Mouse (Mus musculus) left cerebral cortex, postnatal 4 days (tissue): ENCODE results near the gene Ivl. TPM values are rescaled to one million over a fixed set of nuclear protein-coding genes. Genes with fewer than 3 reads are reported as not detected.

ENCODE experiments used
- DNase-seq: peaks from one replicate; pipeline ENCODE4 v3.0.0-alpha.2; 2022
- intact Hi-C: fragments of 180-260 bp; cut with DNase I; formaldehyde crosslinking; loops from one replicate; pipeline ENCODE4 v1.15.1; 2025
- total RNA-seq, 2 experiments: library from RNA; stranded (reverse); gene quantifications; 2 replicates each; pipeline ENCODE4 v1.2.3; 2021

Gene Ivl
- total RNA-seq: not detected

DNA sequence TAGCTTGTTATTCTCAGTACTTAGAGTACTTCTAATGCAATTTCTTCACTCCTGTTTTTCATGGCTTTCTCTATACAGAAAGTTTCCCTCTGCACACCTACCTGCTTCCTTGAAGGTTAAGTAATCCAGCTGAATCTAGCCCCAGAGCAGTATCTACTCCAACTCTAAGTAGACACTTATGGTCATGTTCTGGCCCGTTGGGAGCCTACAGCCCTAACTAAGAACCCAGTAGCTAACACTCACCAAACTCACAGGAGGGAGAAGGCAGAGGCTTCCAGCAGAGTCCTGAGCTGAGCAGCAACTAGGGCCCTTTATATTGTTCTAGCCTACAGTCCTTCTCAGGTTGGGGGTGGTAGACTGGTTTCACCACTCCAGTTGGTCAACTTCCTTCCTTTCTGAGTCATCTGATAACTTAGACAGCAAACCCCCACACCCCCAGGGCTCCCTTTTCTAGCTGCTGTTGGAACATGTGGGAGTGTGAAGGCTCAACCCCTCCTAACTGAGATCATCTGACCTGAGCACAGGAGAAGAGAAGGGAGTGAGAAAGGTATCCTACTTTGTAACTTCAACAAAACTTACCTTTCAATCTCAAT is at the start of gene Ivl:
Ivl (minus strand) TSS at position 287 of the 593 bp plus-strand sequence.
- intact Hi-C loops: no loop called here
- no peak for DNase-seq

GRCm38 (mm10) chr3:92621560-92621959 is 48.0 kb upstream of the Ivl start, which contains the start of gene Lce6a:
Lce6a (minus strand) TSS chr3:92621660.
- DNase-seq: no peak
- intact Hi-C loops: no loop called here

GRCm38 (mm10) chr3:92609804-92610203 is 36.3 kb upstream of the Ivl start:
- no peak for DNase-seq
- intact Hi-C loops: no loop called here

GRCm38 (mm10) chr3:92607392-92607791 is 33.9 kb upstream of the Ivl start, which contains the start of gene 2210017I01Rik:
2210017I01Rik (minus strand) TSS chr3:92607492.
- DNase-seq: no peak
- intact Hi-C loops: no loop called here

DNA sequence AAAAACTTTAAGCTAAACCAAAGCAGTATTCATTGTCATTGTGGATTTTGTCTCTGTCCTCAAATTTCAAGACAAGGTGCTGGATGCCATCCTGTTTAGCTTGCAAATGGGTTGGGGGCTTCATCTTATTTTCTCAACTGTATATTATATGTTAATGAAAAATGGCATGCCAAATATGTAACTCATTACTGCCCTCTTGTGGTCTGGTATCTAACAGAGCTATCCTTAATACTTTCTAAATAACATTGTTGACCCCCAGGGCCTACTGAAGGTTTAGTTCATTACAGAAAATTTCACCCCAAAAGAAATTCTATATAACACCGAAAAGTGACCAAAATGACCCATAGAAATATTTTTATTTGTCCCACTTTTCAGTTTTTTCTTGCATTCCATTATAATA is 28.6 kb upstream of the Ivl start:
- intact Hi-C loops: no loop called here
- no peak for DNase-seq

- intact Hi-C loops: no loop called here
- no peak for DNase-seq
These were observed 26.9 kb upstream of the Ivl start for GRCm38 (mm10) chr3:92600456-92600855.

GRCm38 (mm10) chr3:92599973-92600372 is 26.4 kb upstream of the Ivl start:
- intact Hi-C loops: no loop called here
- no peak for DNase-seq

DNA sequence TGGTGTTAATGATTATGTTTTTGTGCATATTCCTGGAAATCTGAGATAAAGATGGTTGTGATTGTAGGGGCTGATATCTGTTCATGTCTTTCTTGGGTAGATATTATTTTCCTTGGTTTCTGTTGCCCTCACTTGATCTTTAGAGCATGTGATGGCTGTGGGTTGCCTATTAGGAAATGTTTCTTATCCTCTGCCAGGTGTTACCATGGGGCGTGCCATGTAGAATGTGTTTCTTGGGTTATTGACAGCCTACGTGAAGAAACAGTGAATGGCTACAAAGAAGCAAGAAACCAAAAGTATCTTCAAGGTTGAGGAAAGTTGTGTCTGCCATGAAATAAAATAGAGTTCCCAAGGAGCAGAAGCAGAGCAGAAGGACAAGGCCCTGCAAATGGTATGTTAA is 24.9 kb upstream of the Ivl start:
- intact Hi-C loops: no loop called here

DNA sequence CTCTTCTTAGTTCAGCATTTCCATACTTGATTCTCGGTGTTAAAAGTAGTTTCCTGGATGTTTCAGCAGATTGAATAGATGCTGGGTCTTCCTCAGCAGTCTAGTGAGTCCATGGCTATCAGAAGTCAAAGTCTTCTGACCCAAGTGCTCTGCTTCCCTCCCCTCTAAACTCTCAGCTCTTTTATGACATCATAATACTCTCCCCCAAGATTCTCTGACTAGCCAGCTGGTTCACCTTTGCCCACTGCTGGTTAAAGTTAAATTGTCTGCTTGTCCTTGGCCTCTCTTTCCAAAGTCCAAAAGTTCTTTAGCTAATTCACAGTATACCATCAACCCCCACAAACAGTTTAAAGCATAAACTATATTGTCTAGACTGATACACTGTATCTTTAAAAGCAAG is 15.3 kb upstream of the Ivl start, which contains the start of gene Smcp:
Smcp (minus strand) TSS at position 140 of the 400 bp plus-strand sequence.
- DNase-seq: no peak
- intact Hi-C loops: no loop called here

More for the DNA sequence above, 24.9 kb upstream of the Ivl start:
- no peak for DNase-seq

- intact Hi-C loops: no loop called here
- DNase-seq: no peak
These were observed 13.7 kb upstream of the Ivl start for GRCm38 (mm10) chr3:92587190-92587589.

- no peak for DNase-seq
- intact Hi-C loops: no loop called here
These were observed 11.5 kb upstream of the Ivl start for GRCm38 (mm10) chr3:92585055-92585454.

GRCm38 (mm10) chr3:92583164-92583826 is 9.8 kb upstream of the Ivl start:
- DNase-seq: no peak

DNA sequence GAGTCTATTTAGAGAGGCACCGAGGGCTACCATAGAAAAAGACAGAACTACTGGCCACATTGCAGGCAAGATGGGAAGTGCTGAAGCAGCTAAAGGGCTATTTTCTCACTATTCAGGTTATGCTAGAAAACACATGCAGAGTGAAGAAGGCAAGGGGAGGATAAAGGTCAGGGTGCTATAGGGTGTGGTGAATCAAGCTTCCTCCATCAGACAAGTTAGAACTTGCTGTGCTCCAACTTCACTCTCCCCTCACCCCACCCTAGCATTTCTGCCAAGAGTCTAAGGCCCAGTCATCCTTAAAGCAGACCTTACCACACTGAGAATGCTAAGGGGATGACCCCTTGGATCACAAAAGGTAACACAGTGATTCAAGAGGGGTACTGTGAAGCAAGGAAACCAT is 6.0 kb upstream of the Ivl start:
- DNase-seq: no peak
- intact Hi-C loops: no loop called here

More at GRCm38 (mm10) chr3:92583164-92583826, 9.8 kb upstream of the Ivl start:
- intact Hi-C loops: no loop called here

- no peak for DNase-seq
- intact Hi-C loops: no loop called here
These were observed 5.3 kb upstream of the Ivl start for GRCm38 (mm10) chr3:92578652-92579413.

- intact Hi-C loops: no loop called here
- no peak for DNase-seq
These were observed 900 bp downstream of the Ivl start for GRCm38 (mm10) chr3:92572514-92573155.

DNA sequence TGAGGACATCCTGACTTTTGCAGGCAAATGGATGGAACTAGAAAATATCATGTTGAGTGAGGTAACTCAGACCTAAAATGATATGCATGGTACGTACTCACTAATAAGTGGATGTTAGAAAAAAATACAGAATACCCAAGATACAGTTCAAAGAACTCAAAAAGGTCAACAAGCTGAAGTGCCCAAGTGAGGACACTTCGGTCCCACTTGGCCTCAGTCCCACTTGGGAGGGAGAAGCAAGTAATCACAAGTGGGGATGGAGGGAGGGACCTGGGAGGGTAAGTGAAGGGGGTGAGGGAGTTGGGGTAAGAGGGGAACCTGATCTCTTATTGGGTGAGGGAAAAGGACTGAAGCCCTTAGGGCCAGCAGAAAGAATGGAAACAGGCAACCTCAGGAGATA is 4.8 kb downstream of the Ivl start:
- no peak for DNase-seq
- intact Hi-C loops: no loop called here

DNA sequence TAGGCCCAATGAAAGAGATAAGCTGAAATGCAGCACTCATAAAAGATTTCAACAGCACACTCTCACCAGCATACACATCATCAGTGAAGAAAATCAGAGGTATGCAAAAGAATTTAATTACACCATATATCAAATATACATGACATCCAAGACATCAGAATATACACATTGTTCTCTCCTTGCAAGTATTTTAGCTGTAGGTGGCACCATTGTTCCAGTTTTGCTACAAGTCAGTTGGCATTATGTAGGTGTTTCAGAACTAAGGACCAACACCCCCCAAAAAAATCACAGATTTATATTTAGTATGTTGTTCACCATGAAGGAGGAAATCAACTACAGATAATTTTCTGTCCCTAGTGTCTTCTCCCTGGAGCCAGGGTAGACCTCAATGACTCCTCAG is 8.1 kb downstream of the Ivl start:
- intact Hi-C loops: no loop called here
- no peak for DNase-seq

DNA sequence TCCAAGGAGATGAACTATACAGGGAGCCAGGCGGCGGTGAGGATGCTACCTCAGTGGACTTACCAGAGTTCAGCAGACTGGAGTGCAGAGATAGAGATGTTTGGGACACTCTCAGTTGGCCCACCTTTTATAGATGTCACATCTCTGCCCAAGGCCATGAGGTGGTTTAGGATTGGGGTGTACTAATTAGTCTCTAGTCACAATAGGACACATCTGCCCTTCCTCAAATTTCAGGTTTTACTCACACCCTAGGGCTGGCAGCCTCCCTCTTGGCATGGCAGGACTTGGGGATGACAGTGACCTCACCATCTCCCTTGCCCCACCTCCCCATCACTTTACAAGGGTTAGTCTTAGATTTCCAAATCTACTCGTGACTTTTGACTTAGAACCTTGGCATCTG is 39.1 kb downstream of the Ivl start, which contains the start of gene 2310046K23Rik:
2310046K23Rik (minus strand) TSS at position 101 of the 400 bp plus-strand sequence.
- intact Hi-C loops: no loop called here
- DNase-seq: no peak
